Mouse (Mus musculus) heart, embryonic 10.5 days (tissue): ENCODE data around the gene Tmem9. TPM values are rescaled to one million over a fixed set of nuclear protein-coding genes. Genes with fewer than 3 reads are reported as not detected.

ENCODE experiments used
- DNase-seq: peaks from one replicate; pipeline ENCODE4 v3.0.0-alpha.2; 2017; ENCODE audit warnings: low spot score
- H3K27ac ChIP-seq: fragments of 300-500 bp; sonication (generic); 2 replicates; pipeline ENCODE4 v1.5.1; 2016; ENCODE audit warnings: mild to moderate bottlenecking
- H3K27me3 ChIP-seq: fragments of 300-500 bp; sonication (generic); 2 replicates; pipeline ENCODE4 v1.6.1; 2016; ENCODE audit warnings: mild to moderate bottlenecking; ENCODE audit not compliant: poor library complexity, insufficient read depth, severe bottlenecking
- H3K36me3 ChIP-seq: fragments of 300-500 bp; sonication (generic); 2 replicates; pipeline ENCODE4 v1.6.1; 2016; ENCODE audit warnings: mild to moderate bottlenecking, moderate library complexity
- H3K4me1 ChIP-seq: fragments of 300-500 bp; sonication (generic); 2 replicates; pipeline ENCODE4 v1.6.1; 2016; ENCODE audit warnings: mild to moderate bottlenecking
- H3K4me3 ChIP-seq: fragments of 300-500 bp; sonication (generic); 2 replicates; pipeline ENCODE4 v1.5.1; 2016; ENCODE audit warnings: mild to moderate bottlenecking, moderate library complexity
- H3K9me3 ChIP-seq: fragments of 300-500 bp; sonication (generic); 2 replicates; pipeline ENCODE4 v1.6.1; 2016; ENCODE audit warnings: mild to moderate bottlenecking, moderate library complexity
- WGBS: fragments of 180-500 bp; shearing (Covaris S2); methylation state at CpG from one replicate; pipeline ENCODE4 v1.1.7; 2016; 5-methylcytosine and 5-hydroxymethylcytosine counted together
- polyA plus RNA-seq: library from polyadenylated mRNA; unstranded; fragments of >200 nt; fragmentation: Nextera tagmentation; extraction: Ambion mirVana; gene quantifications from 2 replicates; pipeline ENCODE4 v1.2.1, GENCODE M21; 2016

The Tmem9 gene
- polyA plus RNA-seq = 155 and 166 TPM in 2 replicates

DNA sequence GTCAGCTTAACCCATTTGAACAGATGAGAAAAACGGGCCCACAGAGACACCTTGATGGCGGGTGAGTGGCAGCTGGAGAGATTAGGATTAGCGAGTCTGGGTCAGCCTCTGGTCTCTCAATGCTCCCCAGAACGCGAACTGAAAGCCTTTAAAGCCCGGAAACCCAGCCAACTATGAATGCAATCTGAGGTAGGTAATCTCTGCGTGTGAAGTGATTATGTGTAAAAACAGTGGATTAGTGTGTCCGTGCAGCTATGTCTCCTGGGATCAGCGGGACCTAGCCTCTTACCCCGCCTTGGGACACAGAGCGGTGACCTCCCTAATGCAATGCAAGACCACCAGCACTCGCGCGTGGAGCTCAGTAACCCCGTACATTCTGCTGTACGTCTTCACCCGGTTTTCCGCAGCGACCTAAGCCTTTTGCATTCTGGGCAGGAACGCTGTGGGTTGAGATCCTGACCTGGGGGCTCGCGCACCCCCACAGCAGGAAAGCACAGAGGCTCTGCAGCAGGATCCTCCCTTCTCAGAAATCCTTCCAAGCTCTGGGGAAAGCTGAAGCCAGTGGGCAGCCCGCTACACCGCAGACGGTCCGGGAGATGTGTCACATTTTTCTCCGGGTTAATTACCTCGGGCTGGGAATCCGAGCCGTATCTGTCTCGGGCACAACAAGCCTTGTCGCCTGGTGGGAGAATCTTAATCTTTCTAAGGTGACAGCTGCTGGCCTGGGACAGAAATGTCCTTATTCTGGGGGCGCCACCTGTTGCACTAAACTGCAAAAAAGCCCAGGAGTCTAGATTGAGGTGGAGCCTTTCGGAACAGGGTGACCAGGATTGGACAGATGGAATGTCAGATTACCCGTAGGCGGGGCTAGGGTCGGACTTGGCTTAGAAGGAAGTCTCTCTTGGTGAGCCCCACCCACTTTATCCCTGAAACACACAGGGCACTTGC, at the start of gene Tmem9:
TSS of gene Tmem9 (plus strand) at position 940 of the 948 bp plus-strand sequence.
- Histone ChIP-seq H3K9me3 (no peaks in the 10 kb centered on the region), H3K27ac (peak within 1 kb of the TSS; percentile 59; the same call in 1 of the 2 replicates), H3K4me1 (peaks cover 16% of the 10 kb centered on the region), H3K4me3 (peak within 1 kb of the TSS; percentile 61), H3K36me3 (no peaks in the 10 kb centered on the region), H3K27me3 (peaks cover 13% of the 10 kb centered on the region)
- DNase-seq = peak; percentile 95
- WGBS = 3% methylated on average over 37 of the region's 37 CpGs

DNA sequence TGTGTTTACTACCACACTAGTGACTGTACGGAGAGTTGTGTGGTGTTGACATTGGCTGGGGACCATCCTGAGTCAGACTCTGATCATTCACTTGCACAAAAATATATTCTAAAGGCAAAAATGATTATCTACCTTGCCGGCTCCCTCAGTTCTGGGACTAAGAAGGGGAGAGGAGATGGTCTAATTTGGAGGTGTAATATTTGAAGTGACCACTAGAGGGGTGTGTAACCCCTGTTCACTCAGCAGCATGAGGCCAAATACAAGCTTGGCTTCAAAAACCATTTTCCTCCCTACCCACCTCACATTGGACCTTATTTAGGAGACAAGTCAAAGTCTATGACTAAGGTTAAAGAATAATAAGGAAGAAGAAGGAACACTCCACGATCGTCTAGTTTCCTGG, 49.5 kb upstream of the Tmem9 start:
- H3K27ac ChIP-seq = no peak overlapping the region
- no peak for DNase-seq
- peaks cover 4% of the 10 kb centered on the region; the same call in 1 of the 2 replicates for H3K4me1 ChIP-seq
- no peaks in the 10 kb centered on the region for H3K36me3 ChIP-seq
- H3K27me3 ChIP-seq = peaks cover 41% of the 10 kb centered on the region
- H3K4me3 ChIP-seq = no peak overlapping the region
- no peaks in the 10 kb centered on the region for H3K9me3 ChIP-seq
- WGBS = 39% methylated on average over 4 of the region's 4 CpGs

DNA sequence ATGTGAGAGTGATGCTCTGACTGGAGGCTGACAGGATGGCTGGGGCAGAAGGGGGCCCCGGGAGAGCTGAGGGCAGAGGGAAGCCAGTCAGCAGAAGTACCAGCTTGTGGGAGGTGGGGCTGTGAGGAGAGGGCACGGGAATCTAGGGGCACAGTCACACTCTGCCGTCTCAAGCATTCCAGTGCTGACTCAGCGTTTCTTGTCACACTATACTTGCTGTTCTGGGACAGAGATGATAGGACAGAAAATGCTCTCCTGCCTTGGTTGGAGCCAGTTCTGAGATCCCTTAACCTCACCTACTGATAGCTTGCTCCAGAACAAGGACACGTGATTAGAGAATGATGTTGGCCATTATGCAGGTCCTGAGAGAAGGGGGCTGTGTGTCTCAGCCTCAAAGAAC, 44.8 kb upstream of the Tmem9 start:
- no peak overlapping the region for H3K4me3 ChIP-seq
- no peaks in the 10 kb centered on the region for H3K9me3 ChIP-seq
- peaks cover 50% of the 10 kb centered on the region; the same call in 1 of the 2 replicates for H3K27me3 ChIP-seq
- H3K27ac ChIP-seq = no peak overlapping the region
- H3K4me1 ChIP-seq = peaks cover 4% of the 10 kb centered on the region; the same call in 1 of the 2 replicates
- DNase-seq = no peak
- no peaks in the 10 kb centered on the region for H3K36me3 ChIP-seq
- 62% methylated on average over 5 of the region's 5 CpGs for WGBS

DNA sequence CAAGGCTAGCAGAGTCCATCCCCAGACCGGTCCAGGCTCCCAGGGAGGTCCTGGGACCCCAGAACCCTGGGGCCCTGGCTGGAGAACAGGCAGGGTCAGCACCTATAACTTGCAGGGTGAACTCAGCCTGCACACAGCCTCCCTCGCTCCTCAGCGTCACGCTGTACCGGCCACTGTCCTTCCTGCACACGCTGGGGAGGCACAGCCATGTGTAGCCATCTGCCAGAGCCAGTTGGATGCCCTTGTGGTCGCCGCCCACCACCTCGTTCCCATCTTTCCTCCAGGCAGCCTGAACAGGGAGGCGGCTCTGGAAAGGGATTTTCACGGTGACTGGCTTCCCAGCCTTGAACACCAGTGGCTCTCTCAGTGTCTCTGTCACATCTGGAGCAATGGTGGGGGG, 43.4 kb upstream of the Tmem9 start:
- no peaks in the 10 kb centered on the region for H3K9me3 ChIP-seq
- no peak for DNase-seq
- H3K4me1 ChIP-seq = peaks cover 4% of the 10 kb centered on the region; the same call in 1 of the 2 replicates
- H3K4me3 ChIP-seq = no peak overlapping the region
- H3K27ac ChIP-seq = no peak overlapping the region
- H3K36me3 ChIP-seq = no peaks in the 10 kb centered on the region
- 75% methylated on average over 11 of the region's 11 CpGs for WGBS
- H3K27me3 ChIP-seq = peaks cover 56% of the 10 kb centered on the region; the same call in 1 of the 2 replicates

DNA sequence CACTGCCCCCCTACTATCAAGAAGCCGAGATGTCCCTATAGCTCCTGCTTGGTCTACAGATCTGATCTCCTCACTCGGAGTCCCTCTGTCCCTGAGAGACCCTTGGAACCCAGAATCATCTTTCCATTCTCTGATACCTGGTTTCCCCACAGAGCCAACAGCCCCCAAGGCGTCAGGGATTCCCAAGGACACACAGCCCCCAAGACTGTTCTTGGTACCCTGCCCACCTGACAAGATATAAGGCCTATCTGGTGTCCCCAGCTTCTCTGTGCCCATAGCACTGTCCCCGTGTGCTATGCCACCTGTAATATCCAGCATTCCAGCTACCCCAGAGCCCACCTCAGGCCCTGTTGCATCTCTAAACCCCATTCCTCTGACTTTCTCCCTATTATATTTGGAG, 40.2 kb upstream of the Tmem9 start:
- H3K27ac ChIP-seq = 0 out of 2 replicates have a peak overlapping the region, but pooled peaks have one; percentile 24
- H3K9me3 ChIP-seq = no peaks in the 10 kb centered on the region
- peaks cover 9% of the 10 kb centered on the region for H3K4me1 ChIP-seq
- peaks cover 51% of the 10 kb centered on the region; the same call in 1 of the 2 replicates for H3K27me3 ChIP-seq
- WGBS = 75% methylated on average over 4 of the region's 4 CpGs
- no peak overlapping the region for H3K4me3 ChIP-seq
- H3K36me3 ChIP-seq = no peaks in the 10 kb centered on the region
- no peak for DNase-seq

DNA sequence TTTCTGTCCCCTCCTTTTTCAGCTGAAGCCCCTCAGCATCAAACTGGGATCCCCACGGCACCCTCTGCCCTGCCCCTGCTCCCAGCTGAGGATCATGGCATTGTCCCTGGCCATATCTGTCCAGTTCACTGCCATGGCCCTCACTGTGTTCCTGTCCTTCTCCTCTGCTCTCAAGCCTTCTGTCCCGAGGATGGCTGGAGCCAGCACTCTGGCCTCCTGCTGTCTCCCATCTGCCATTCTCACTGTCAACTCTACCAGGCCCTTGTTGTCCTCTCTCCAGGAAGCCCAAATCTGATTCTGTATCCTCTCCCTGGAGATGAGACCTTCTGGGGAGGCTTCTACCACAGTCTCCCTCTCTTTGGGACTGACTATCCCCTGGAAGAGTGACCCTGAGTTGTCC, 37.5 kb upstream of the Tmem9 start:
- Histone ChIP-seq H3K9me3 (no peaks in the 10 kb centered on the region), H3K27me3 (peaks cover 36% of the 10 kb centered on the region; the same call in 1 of the 2 replicates), H3K36me3 (no peaks in the 10 kb centered on the region), H3K4me3 (no peak overlapping the region), H3K27ac (no peak overlapping the region), H3K4me1 (peaks cover 6% of the 10 kb centered on the region; the same call in 1 of the 2 replicates)
- DNase-seq = no peak
- WGBS = 32% methylated on average over 2 of the region's 2 CpGs

DNA sequence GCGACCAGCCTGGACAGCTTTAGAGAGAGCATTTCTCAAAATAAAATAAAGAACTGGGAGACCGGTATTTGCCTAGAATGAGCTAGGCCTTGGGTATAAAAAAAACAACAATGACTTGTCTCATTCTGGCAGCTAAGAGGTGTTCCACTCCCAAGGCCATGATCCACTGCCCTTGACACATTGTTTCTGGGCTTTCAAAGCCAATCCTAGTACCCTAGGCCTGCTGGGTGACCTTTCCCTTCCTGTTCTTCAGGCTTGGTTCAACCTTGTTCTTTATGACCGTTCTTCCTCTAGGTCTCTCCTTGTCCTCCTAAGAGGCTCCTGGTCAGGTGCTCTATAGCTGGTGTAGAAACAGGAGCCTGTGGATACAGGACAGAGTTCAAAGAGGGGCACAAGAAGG, 35.4 kb upstream of the Tmem9 start:
- Histone ChIP-seq H3K36me3 (no peaks in the 10 kb centered on the region), H3K4me1 (peaks cover 6% of the 10 kb centered on the region; the same call in 1 of the 2 replicates), H3K9me3 (no peaks in the 10 kb centered on the region), H3K27me3 (peaks cover 29% of the 10 kb centered on the region; the same call in 1 of the 2 replicates), H3K4me3 (no peak overlapping the region), H3K27ac (no peak overlapping the region)
- 83% methylated on average over 3 of the region's 3 CpGs for WGBS
- no peak for DNase-seq

DNA sequence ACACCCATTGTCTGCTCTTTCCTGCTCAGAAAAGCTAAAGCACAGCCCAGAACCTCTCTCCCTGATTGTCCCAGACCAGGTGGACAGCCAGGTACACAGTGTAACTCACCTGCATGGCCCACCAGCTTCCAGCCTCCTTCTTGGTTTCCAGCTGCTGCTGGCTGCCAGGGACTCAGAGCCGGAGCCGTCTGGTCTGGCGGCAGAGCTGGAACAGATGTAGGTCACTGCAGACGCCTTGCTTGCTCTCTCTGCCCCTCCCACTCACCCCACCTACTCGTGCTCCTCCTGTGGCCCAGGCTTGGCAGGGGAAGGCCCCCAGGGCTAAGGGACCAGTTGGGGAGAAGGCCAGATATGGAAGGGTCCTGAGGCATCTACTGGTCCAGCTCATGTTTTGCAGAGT, 23.8 kb upstream of the Tmem9 start:
- Histone ChIP-seq H3K9me3 (no peaks in the 10 kb centered on the region), H3K4me3 (no peak overlapping the region), H3K36me3 (no peaks in the 10 kb centered on the region), H3K27me3 (0 out of 2 replicates have a peak, but pooled peaks cover 3% of the 10 kb centered on the region), H3K27ac (no peak overlapping the region), H3K4me1 (peaks cover 18% of the 10 kb centered on the region)
- DNase-seq = no peak
- 33% methylated on average over 5 of the region's 5 CpGs for WGBS

DNA sequence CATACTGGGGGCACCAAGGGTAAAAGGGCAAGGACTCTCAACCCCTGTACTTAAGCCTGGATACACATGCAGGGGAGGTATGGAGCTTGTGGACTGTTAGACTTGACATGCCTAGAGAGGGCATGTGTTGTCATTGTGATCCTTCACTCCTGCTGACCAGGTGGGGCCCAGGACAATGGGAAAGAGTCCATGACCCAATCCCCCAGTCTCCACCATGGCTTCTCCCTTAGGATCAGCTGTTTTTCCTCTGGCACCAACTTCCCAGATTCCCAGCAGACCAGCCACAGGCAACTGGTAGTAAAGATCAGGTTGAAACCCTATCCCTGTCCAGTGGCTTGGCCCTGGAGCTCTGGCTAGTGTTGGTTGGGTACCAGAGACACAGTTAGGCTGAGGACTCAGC, 18.1 kb upstream of the Tmem9 start:
- H3K4me1 ChIP-seq = peaks cover 7% of the 10 kb centered on the region
- DNase-seq = no peak
- no peak overlapping the region for H3K4me3 ChIP-seq
- H3K27ac ChIP-seq = no peak overlapping the region
- H3K9me3 ChIP-seq = no peaks in the 10 kb centered on the region
- no peaks in the 10 kb centered on the region for H3K36me3 ChIP-seq
- H3K27me3 ChIP-seq = 0 out of 2 replicates have a peak, but pooled peaks cover 6% of the 10 kb centered on the region

DNA sequence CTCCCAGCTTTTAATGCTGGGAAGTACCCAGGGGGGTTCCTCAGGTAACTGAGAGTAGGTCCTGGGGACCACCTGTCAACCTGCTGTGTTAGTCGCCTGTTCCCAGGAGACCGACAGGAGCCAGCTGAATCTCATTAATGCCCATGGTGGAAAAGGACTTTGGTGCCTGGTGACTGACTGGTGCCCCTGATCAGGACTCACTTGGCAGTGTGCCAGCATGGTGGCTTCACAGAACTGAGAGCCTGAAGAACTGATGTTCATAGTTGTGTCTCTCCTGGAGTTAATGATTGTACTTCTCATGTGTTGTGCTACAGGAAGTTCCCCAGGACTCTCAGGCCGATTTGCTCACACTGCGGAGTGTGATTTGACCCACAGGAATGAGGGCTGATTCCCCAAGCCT, 14.5 kb upstream of the Tmem9 start:
- Histone ChIP-seq H3K36me3 (no peaks in the 10 kb centered on the region), H3K4me1 (peaks cover 12% of the 10 kb centered on the region), H3K9me3 (no peaks in the 10 kb centered on the region), H3K4me3 (no peak overlapping the region), H3K27ac (no peak overlapping the region), H3K27me3 (0 out of 2 replicates have a peak, but pooled peaks cover 3% of the 10 kb centered on the region)
- no peak for DNase-seq
- 73% methylated on average over 4 of the region's 4 CpGs for WGBS

DNA sequence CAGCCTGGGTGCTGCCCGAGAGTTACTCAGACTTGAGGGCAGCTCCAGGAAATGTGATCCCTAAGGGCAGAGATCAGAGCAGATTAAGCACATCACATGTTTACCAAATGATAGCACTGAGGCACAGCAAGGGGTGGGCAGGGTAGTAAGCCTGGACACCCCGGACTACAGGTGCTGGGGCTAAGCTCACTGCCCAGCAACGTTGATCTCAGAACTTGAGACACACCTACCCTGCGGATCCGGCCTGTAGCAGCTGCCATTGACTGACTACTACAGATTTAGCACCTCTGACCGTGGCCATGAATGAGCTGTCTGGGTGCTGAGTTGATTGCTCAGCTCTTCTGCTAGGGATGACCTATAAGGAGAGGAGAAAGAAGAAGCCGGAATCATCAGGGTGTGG, 10.4 kb upstream of the Tmem9 start:
- H3K36me3 ChIP-seq = no peaks in the 10 kb centered on the region
- WGBS = 65% methylated on average over 7 of the region's 7 CpGs
- no peak for DNase-seq

DNA sequence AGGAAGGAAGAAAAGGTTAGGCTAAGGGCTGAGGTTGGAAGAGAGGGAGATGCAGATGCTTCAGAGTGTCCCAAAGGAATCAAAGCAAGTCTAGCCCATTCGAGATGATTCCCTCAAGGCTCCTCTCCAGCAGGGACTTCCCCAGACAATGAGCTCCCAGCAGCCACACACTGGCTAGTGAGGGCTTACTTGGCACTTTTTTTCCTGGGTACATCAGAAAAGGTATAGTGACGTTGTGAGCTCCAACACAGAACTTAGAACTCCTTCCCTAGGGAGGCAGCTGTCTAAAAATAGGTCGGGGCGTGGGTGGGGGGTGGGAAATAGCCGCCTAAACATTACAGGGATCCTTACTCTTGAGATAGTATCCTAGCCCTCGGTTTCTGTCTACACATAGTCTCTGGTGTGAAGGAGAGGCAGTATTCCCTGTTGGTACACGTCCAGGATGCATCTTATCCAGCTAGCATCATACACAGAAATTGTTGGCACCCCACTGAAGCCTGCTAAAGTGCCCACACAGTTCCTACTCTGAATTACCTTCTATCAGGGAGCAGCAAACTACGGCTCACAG, 8.1 kb upstream of the Tmem9 start:
- DNase-seq = no peak
- H3K4me1 ChIP-seq = peaks cover 12% of the 10 kb centered on the region
- WGBS = 40% methylated on average over 8 of the region's 8 CpGs

More for the DNA sequence above, 10.4 kb upstream of the Tmem9 start:
- no peak overlapping the region for H3K27ac ChIP-seq
- no peak overlapping the region for H3K4me3 ChIP-seq
- 0 out of 2 replicates have a peak, but pooled peaks cover 3% of the 10 kb centered on the region for H3K27me3 ChIP-seq
- peaks cover 19% of the 10 kb centered on the region for H3K4me1 ChIP-seq
- H3K9me3 ChIP-seq = no peaks in the 10 kb centered on the region

DNA sequence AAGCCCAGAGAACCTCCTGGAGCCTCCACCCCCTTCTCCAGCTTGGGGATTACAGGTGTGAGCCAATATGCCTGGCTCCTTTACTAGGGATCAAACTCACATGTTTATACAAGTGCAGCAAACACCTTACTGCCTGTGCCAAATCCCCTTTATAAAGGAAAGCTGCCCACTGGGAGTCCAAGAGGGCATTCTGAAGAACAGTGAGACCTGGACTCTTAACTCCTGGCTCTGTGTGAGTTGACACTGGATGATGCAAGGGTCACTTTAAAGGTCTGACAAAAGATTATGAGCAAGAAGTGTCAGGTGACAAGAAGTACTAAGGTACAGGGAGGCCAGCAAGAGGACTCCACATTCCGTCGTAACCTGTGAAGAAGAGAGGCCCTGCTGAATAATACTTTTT, 6.5 kb upstream of the Tmem9 start:
- Histone ChIP-seq H3K9me3 (no peaks in the 10 kb centered on the region), H3K4me1 (peaks cover 12% of the 10 kb centered on the region), H3K4me3 (no peak overlapping the region), H3K36me3 (no peaks in the 10 kb centered on the region), H3K27me3 (peaks cover 3% of the 10 kb centered on the region), H3K27ac (no peak overlapping the region)
- no peak for DNase-seq
- WGBS = 84% methylated on average over 2 of the region's 2 CpGs

More for the DNA sequence above, 8.1 kb upstream of the Tmem9 start:
- Histone ChIP-seq H3K36me3 (no peaks in the 10 kb centered on the region), H3K9me3 (no peaks in the 10 kb centered on the region), H3K27me3 (no peaks in the 10 kb centered on the region), H3K27ac (no peak overlapping the region), H3K4me3 (no peak overlapping the region)
